Mouse (Mus musculus): ENCODE measurements at regions not wholly inside any gene's neighbourhood (a gene's known extent, or its start where the extent isn't known, plus 50 kb on each side); places are given as distances from the start of the nearest gene placed in this dataset.

- DNase-seq (ENCODE audit: low spot score in 2 of 2), result peak in 1 of 2 experiments; percentile 16
These were observed 77.7 kb upstream of the Vmn2r25 start for GRCm38 (mm10) chr6:123930951-123931350.

GRCm38 (mm10) chr6:123937930-123938329 lies 84.7 kb upstream of the Vmn2r25 start:
- DNase-seq (ENCODE audit: low spot score in 2 of 2), result no peak

- DNase-seq (ENCODE audit: low spot score in 2 of 2), result no peak
These were observed 63.0 kb upstream of the Vmn2r26 start for GRCm38 (mm10) chr6:123961321-123961720.

- DNase-seq (ENCODE audit: low spot score in 2 of 2), result no peak
These were observed 53.2 kb upstream of the Vmn2r26 start for GRCm38 (mm10) chr6:123971180-123971579.

Data from gastrocnemius, postnatal 4 days (tissue).